28 mouse cellular contexts compared by ENCODE assay signal in the genomic region with DNA sequence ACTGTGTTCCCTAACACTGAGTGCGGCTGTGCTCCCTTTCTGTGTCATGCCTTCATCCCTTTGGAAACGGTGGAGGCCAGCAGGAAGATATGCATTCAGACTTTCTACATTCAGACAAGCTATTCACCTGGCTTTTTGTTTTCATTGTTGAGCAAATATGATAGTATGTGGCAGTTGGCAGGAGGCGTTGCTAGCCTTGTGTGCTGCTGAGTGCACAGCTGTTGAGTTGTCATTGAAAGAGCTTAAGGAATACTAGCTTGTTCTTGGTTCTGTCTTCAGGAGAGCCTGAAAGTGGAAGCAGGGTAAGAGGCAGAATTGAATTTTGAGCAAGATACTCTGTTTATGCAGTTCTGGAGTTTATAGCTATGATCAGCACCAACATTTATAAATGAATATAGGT. TPM values are rescaled to one million over a fixed set of nuclear protein-coding genes. Genes with fewer than 3 reads are reported as not detected.
DNase-seq lines count a peak whose midpoint lies in the region; ATAC-seq and TF ChIP-seq lines count a peak whose summit lies in the region.
"Had no signal": no experiment of that assay in that cellular context is flagged by ENCODE, and none has a peak within 500 bp of the region (broad histone marks: within the 10 kb centered on the region; RNA-seq: fewer than 3 reads in every experiment).

No protein-coding gene starts in this region.

- H3K79me2 ChIP-seq in liver, adult 2 months (ENCODE audit: control insufficient read depth, insufficient read depth, low read length) = no peaks in the 10 kb centered on the region; the same call in 1 of the 2 replicates

- no peak for ATAC-seq in midbrain, embryonic 15.5 days (replicated peaks)
- ATAC-seq: forebrain, embryonic 14.5 days; forebrain, postnatal 0 days; hindbrain, embryonic 16.5 days; Patski had no signal

- H3K9me3 ChIP-seq in midbrain, embryonic 15.5 days = no peaks in the 10 kb centered on the region
- H3K9me3 ChIP-seq: embryonic facial prominence, embryonic 13.5 days; G1E; heart, embryonic 12.5 days; heart, embryonic 15.5 days; hindbrain, embryonic 10.5 days; hindbrain, embryonic 13.5 days had no signal

- peaks cover 1% of the 10 kb centered on the region; the same call in 1 of the 2 replicates for H3K36me3 ChIP-seq in liver, adult 2 months (ENCODE audit: control insufficient read depth, insufficient read depth, low read length)
- no peaks in the 10 kb centered on the region for H3K36me3 ChIP-seq in midbrain, embryonic 15.5 days (replicated peaks)

- intact Hi-C loops in gastrocnemius, adult 2 months (cut with DNase I) = no loop called here
- intact Hi-C loops in gastrocnemius, postnatal 36 days (cut with DNase I) = no loop called here

- WGBS in liver, adult 2 months = 51% methylated on average over 3 of the region's 3 CpGs
- 78% methylated on average over 3 of the region's 3 CpGs for WGBS in midbrain, embryonic 15.5 days

- H3K27me3 ChIP-seq in liver, adult 2 months (ENCODE audit: control insufficient read depth, insufficient read depth, low read length) = no peaks in the 10 kb centered on the region
- H3K27me3 ChIP-seq in midbrain, embryonic 15.5 days (replicated peaks) = no peaks in the 10 kb centered on the region
- H3K27me3 ChIP-seq: CH12.LX; embryonic facial prominence, embryonic 13.5 days; heart, embryonic 12.5 days; heart, embryonic 15.5 days; hindbrain, embryonic 13.5 days; Patski had no signal

- H3K4me3 ChIP-seq in gastrocnemius, adult 2 months = no peak overlapping the region
- H3K4me3 ChIP-seq in liver, adult 2 months (ENCODE audit: insufficient read depth, low read depth, low read length) = no peak overlapping the region
- H3K4me3 ChIP-seq in midbrain, embryonic 15.5 days = no peak overlapping the region
- H3K4me3 ChIP-seq: embryonic facial prominence, embryonic 13.5 days; heart, embryonic 12.5 days; heart, embryonic 15.5 days; hindbrain, embryonic 10.5 days; hindbrain, embryonic 13.5 days had no signal

- no peak for TF ChIP-seq CTCF in gastrocnemius, adult 2 months (IDR thresholded peaks at IDR 0.05)
- TF ChIP-seq CTCF in liver, adult 2 months (IDR thresholded peaks at IDR 0.05; ENCODE audit: low read depth, low read length) = no peak

- no peak for TF ChIP-seq POLR2A in liver, adult 2 months (IDR thresholded peaks at IDR 0.05; ENCODE audit: extremely low read depth, insufficient read depth, low read length)

- H3K27ac ChIP-seq in gastrocnemius, adult 2 months = peak overlapping the region; percentile 77
- no peak overlapping the region for H3K27ac ChIP-seq in liver, adult 2 months (replicated peaks; ENCODE audit: insufficient read depth, low read depth, low read length)
- H3K27ac ChIP-seq in midbrain, embryonic 15.5 days = no peak overlapping the region
- H3K27ac ChIP-seq: heart, embryonic 15.5 days; hindbrain, embryonic 10.5 days; hindbrain, embryonic 13.5 days had no signal

- DNase-seq in gastrocnemius, adult 2 months = no peak
- no peak for DNase-seq in gastrocnemius, postnatal 36 days
- DNase-seq in liver, adult 2 months (ENCODE audit: extremely low read depth, low read depth, low spot score) = peak; percentile 30
- no peak for DNase-seq in liver
- peak; percentile 12 for DNase-seq in lung, postnatal 36 days
- DNase-seq in lung, postnatal 14 days = no peak
- DNase-seq: adrenal gland, postnatal 14 days; B cell, adult 2 months; cerebellum, adult 11 months; cerebellum, adult 2 months; cerebellum, adult 9-11 months; cerebellum, postnatal 25 days; forebrain, postnatal 0 days; gastrocnemius, postnatal 25 days; heart, postnatal 10 days; heart, postnatal 36 days had no signal

- no peak overlapping the region for H3K9ac ChIP-seq in liver, adult 2 months (ENCODE audit: low read depth, low read length)
- H3K9ac ChIP-seq in midbrain, embryonic 15.5 days = no peak overlapping the region
- H3K9ac ChIP-seq: embryonic facial prominence, embryonic 13.5 days; forebrain, postnatal 0 days; heart, embryonic 12.5 days; heart, embryonic 15.5 days; hindbrain, embryonic 13.5 days had no signal

- no peak overlapping the region for H3K4me2 ChIP-seq in midbrain, embryonic 15.5 days
- H3K4me2 ChIP-seq: embryonic facial prominence, embryonic 13.5 days; heart, embryonic 12.5 days; heart, embryonic 15.5 days; hindbrain, embryonic 13.5 days had no signal

- H3K4me1 ChIP-seq in liver, adult 2 months (ENCODE audit: control insufficient read depth, insufficient read depth, low read length) = peaks cover 14% of the 10 kb centered on the region
- no peaks in the 10 kb centered on the region for H3K4me1 ChIP-seq in midbrain, embryonic 15.5 days
- H3K4me1 ChIP-seq: hindbrain, embryonic 10.5 days had no signal

RNA-seq across cellular contexts. Expression of gene Otud7b, which starts 28.2 kb away (rescaled TPM):
- 10 to 100 TPM; 54.6 to 58.3 TPM for total RNA-seq in gastrocnemius, adult 2 months (2021)
- total RNA-seq in gastrocnemius, postnatal 36 days (2021) = 10 to 100 TPM; 46.6 to 49.0 TPM
- 8.9 and 11.9 TPM in 2 replicates for total RNA-seq in liver, adult 2 months (2014; rRNA removed)
- 5.9 and 6.8 TPM in 2 replicates for polyA plus RNA-seq in liver, adult 2 months (2012; rRNA removed)
- 7.7 and 8.2 TPM in 2 replicates for polyA plus RNA-seq in midbrain, embryonic 15.5 days (2015; fragmentation: Nextera tagmentation; extraction: Ambion mirVana)

RNA-seq across cellular contexts. Expression of gene Mtmr11, which starts 29.3 kb away (rescaled TPM):
- 1 to 10 TPM; 1.9 to 2.5 TPM for total RNA-seq in gastrocnemius, adult 2 months (2021)
- 1 to 10 TPM; 1.6 to 2.3 TPM for total RNA-seq in gastrocnemius, postnatal 36 days (2021)
- total RNA-seq in liver, adult 2 months (2014; rRNA removed) = 1.2 and 1.4 TPM in 2 replicates
- 1.1 and 2.8 TPM in 2 replicates for polyA plus RNA-seq in liver, adult 2 months (2012; rRNA removed)
- polyA plus RNA-seq in midbrain, embryonic 15.5 days (2015; fragmentation: Nextera tagmentation; extraction: Ambion mirVana) = 8.3 and 14.1 TPM in 2 replicates
- total RNA-seq: granulocyte monocyte progenitor cell, adult 5-6 weeks had no signal
- polyA plus RNA-seq: G1E had no signal

RNA-seq across cellular contexts. Expression of gene Sf3b4, which starts 39.7 kb away (rescaled TPM):
- 10 to 100 TPM; 11.0 to 11.7 TPM for total RNA-seq in gastrocnemius, adult 2 months (2021)
- total RNA-seq in gastrocnemius, postnatal 36 days (2021) = 10 to 100 TPM; 10.7 to 11.6 TPM
- total RNA-seq in liver, adult 2 months (2014; rRNA removed) = 2.7 and 5.2 TPM in 2 replicates
- 23.5 and 29.7 TPM in 2 replicates for polyA plus RNA-seq in liver, adult 2 months (2012; rRNA removed)
- 138 and 147 TPM in 2 replicates for polyA plus RNA-seq in midbrain, embryonic 15.5 days (2015; fragmentation: Nextera tagmentation; extraction: Ambion mirVana)

RNA-seq across cellular contexts. Expression of gene Sv2a, which starts 48.5 kb away (rescaled TPM):
- under 1 TPM; 0.25 to 0.26 TPM for total RNA-seq in gastrocnemius, adult 2 months (2021)
- total RNA-seq in gastrocnemius, postnatal 36 days (2021) = 1 to 10 TPM in 1 of 2 experiments, under 1 TPM in 1; 0.37 to 1.5 TPM
- total RNA-seq in liver, adult 2 months (2014; rRNA removed) = under 0.01 and 0.07 TPM in 2 replicates
- 0.04 and 0.66 TPM in 2 replicates for polyA plus RNA-seq in liver, adult 2 months (2012; rRNA removed)
- polyA plus RNA-seq in midbrain, embryonic 15.5 days (2015; fragmentation: Nextera tagmentation; extraction: Ambion mirVana) = 140 and 142 TPM in 2 replicates

Comparison
In these comparisons a context has a peak if more than half of its experiments do, and no peak if none do; other contexts are left out.
1. DNase-seq: peak in liver, adult 2 months (single experiment) and lung, postnatal 36 days (single experiment); none in gastrocnemius, adult 2 months (single experiment), gastrocnemius, postnatal 36 days (0 of 2), liver (single experiment) and lung, postnatal 14 days (single experiment).